Mouse (Mus musculus): ENCODE data around the gene Os9. TPM values are rescaled to one million over a fixed set of nuclear protein-coding genes. Genes with fewer than 3 reads are reported as not detected.

Os9 gene
- polyA plus RNA-seq, 1 experiment from 2014 or later, result 116 TPM

DNA sequence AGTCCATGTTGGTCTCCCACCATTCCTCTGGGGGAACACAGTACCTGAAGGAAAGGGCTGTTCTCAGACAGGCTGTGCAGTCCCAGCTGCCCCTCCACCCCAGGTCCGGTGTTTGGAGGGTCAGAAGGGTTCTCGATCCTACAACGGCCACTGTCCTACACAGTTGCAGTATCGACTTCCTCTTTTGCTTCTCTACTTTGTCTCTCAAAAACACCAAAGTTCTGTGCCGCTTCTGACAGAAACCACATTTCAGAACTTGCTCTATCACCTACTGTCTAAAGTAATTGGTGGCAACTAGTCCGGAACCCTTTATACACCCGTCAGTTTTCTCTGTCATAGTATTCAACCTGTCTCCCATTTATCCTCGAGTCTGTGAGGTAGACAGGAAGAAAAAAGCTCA, 65.5 kb downstream of the Os9 start:
- no peak for ATAC-seq

DNA sequence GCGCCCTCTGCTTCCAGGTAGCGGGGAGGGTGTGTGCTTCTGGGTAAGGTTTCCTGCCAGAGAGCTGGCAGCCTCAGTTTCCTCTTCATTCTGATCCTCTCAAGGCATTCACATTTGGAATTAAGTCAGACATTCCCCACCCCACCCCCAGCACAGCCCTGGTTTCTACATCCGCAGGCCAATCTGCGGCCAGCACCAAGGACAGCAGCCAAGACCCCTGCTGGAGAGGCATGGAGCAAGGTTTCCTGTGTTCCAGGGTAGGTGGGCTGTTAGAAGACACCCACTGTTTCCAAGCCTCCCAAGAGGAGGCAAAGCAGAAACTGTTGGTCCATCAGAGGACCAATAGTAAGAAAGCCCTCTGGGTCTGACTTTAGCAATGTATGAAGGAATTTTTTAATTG, 66.3 kb downstream of the Os9 start:
- 0 out of 2 replicates have a peak, but pooled peaks have one; percentile 7 for TF ChIP-seq CTCF (IDR thresholded peaks at IDR 0.05; ENCODE audit: low read depth)
- H3K27me3 ChIP-seq (replicated peaks; ENCODE audit: control insufficient read depth, insufficient read depth, low read length), result peaks cover 17% of the 10 kb centered on the region
- H3K4me1 ChIP-seq (replicated peaks; ENCODE audit: control insufficient read depth, insufficient read depth, low read length), result no peaks in the 10 kb centered on the region
- H3K9me3 ChIP-seq (ENCODE audit: control insufficient read depth), result no peaks in the 10 kb centered on the region
- no peak overlapping the region for H3K27ac ChIP-seq (ENCODE audit: low read depth, low read length)
- H3K9ac ChIP-seq (ENCODE audit: low read depth, low read length), result no peak overlapping the region
- WGBS, result 72% methylated on average over 4 of the region's 4 CpGs
- H3K4me3 ChIP-seq (ENCODE audit: low read depth, low read length), result no peak overlapping the region
- ATAC-seq, result no peak
- H3K4me2 ChIP-seq (replicated peaks; ENCODE audit: low read depth), result no peak overlapping the region
- H3K36me3 ChIP-seq (ENCODE audit: control insufficient read depth, insufficient read depth), result peaks cover 10% of the 10 kb centered on the region

More for the DNA sequence above, 65.5 kb downstream of the Os9 start:
- WGBS, result 79% methylated on average over 8 of the region's 8 CpGs
- H3K4me2 ChIP-seq (replicated peaks; ENCODE audit: low read depth), result no peak overlapping the region
- H3K9ac ChIP-seq (ENCODE audit: low read depth, low read length), result no peak overlapping the region
- H3K36me3 ChIP-seq (ENCODE audit: control insufficient read depth, insufficient read depth), result peaks cover 10% of the 10 kb centered on the region
- no peak for TF ChIP-seq CTCF (IDR thresholded peaks at IDR 0.05; ENCODE audit: low read depth)
- no peaks in the 10 kb centered on the region for H3K9me3 ChIP-seq (ENCODE audit: control insufficient read depth)
- H3K4me3 ChIP-seq (ENCODE audit: low read depth, low read length), result no peak overlapping the region
- H3K27me3 ChIP-seq (replicated peaks; ENCODE audit: control insufficient read depth, insufficient read depth, low read length), result peaks cover 10% of the 10 kb centered on the region
- no peaks in the 10 kb centered on the region for H3K4me1 ChIP-seq (replicated peaks; ENCODE audit: control insufficient read depth, insufficient read depth, low read length)
- no peak overlapping the region for H3K27ac ChIP-seq (ENCODE audit: low read depth, low read length)

DNA sequence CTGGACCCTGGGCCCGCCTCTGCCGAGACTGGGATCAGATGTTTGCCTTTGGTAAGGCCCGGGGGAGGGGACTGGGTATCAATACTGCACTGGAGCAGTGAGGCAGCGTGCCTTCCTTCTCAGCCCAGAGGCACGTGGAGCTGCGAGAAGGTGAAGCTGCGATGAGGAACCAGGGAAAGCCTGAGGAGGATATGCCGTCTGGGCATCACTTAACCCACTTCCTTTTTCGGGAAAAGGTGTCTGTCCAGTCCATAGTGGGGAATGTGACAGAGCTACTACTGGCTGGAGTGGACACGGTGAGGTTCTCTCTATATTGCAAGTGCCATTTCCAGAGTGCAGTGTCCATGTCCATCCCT, 70.8 kb downstream of the Os9 start:
- H3K4me3 ChIP-seq (ENCODE audit: low read depth, low read length), result peak overlapping the region; percentile 35; the same call in 1 of the 2 replicates
- H3K9me3 ChIP-seq (ENCODE audit: control insufficient read depth), result no peaks in the 10 kb centered on the region
- TF ChIP-seq CTCF (IDR thresholded peaks at IDR 0.05; ENCODE audit: low read depth), result no peak
- H3K9ac ChIP-seq (ENCODE audit: low read depth, low read length), result no peak overlapping the region
- WGBS, result 13% methylated on average over 10 of the region's 10 CpGs
- H3K4me1 ChIP-seq (replicated peaks; ENCODE audit: control insufficient read depth, insufficient read depth, low read length), result peaks cover 6% of the 10 kb centered on the region; the same call in 1 of the 2 replicates
- H3K36me3 ChIP-seq (ENCODE audit: control insufficient read depth, insufficient read depth), result peaks cover under 1% of the 10 kb centered on the region
- H3K27me3 ChIP-seq (replicated peaks; ENCODE audit: control insufficient read depth, insufficient read depth, low read length), result peaks cover 38% of the 10 kb centered on the region
- H3K4me2 ChIP-seq (replicated peaks; ENCODE audit: low read depth), result peak overlapping the region; percentile 59
- H3K27ac ChIP-seq (ENCODE audit: low read depth, low read length), result no peak overlapping the region
- ATAC-seq, result no peak; the same call in 1 of the 2 replicates

DNA sequence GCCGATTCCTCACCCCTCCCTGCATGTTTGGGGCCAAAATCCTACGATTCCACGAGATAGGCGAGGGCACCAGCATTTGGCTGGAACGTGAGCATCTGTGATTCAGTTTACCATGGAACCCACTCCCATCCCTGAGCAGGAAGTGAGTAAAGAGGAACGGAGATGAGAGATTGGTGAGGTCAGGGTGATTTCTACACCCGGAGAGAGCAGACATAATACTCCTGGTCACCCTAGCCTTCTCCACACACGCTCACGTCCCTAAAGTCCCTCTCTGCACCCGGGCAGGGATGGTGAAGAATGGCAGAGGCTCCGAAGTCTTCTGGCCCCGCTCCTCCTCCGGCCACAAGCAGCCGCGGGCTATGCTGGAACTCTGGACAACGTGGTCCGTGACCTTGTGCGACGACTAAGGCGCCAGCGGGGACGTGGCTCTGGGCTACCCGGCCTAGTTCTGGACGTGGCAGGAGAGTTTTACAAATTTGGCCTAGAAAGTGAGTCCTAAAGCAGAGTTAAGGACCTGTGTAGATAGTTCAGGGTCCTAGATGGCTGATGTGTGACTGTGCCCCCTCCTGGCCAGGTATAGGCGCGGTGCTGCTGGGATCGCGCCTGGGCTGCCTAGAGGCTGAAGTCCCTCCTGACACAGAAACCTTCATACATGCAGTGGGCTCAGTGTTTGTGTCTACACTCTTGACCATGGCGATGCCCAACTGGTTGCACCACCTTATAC, 71.4 kb downstream of the Os9 start:
- TF ChIP-seq CTCF (IDR thresholded peaks at IDR 0.05; ENCODE audit: low read depth), result peak; percentile 66
- 3% methylated on average over 29 of the region's 29 CpGs for WGBS
- Histone ChIP-seq H3K4me2 (replicated peaks; ENCODE audit: low read depth) (peak overlapping the region; percentile 59), H3K9me3 (ENCODE audit: control insufficient read depth) (no peaks in the 10 kb centered on the region), H3K9ac (ENCODE audit: low read depth, low read length) (no peak overlapping the region), H3K4me1 (replicated peaks; ENCODE audit: control insufficient read depth, insufficient read depth, low read length) (peaks cover 6% of the 10 kb centered on the region; the same call in 1 of the 2 replicates), H3K27me3 (replicated peaks; ENCODE audit: control insufficient read depth, insufficient read depth, low read length) (peaks cover 38% of the 10 kb centered on the region), H3K36me3 (ENCODE audit: control insufficient read depth, insufficient read depth) (peaks cover 6% of the 10 kb centered on the region), H3K4me3 (ENCODE audit: low read depth, low read length) (peak overlapping the region; percentile 35), H3K27ac (ENCODE audit: low read depth, low read length) (no peak overlapping the region)
- ATAC-seq, result peak; percentile 38

DNA sequence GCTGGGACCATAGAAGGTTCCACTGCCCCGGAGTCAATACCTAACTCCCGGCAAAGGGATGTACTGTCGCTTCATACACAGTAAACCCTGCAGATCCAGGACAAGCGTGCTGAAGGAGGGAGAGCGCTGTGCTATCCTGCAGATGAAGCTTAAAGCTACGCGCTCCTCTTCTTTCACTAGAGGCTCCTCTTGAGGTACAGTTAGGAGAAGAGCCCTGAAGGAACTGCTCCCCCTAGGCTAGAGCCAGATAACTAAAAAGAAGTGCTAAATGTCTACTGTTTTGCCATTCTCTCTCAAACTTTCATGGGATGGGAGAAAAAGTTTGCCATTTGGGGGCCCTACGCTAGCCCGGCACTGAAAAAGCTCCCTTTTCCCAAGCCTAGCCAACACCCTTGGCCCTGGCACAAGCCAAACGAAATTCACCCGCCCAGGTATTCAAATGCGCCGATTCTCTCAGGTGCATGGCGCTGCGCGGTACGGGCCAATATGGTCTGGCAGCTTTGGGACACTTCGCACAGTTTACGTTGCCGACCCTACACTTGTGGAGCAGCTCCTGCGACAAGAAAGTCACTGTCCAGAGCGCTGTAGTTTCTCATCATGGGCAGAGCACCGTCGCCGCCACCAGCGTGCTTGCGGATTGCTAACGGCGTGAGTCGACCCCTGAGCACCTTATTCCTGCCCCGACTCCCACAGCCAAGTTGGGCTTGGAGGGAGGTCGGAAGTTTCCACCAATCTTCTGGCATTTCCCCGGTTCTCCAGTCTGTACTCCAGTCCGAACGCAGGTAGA, 72.1 kb downstream of the Os9 start:
- Histone ChIP-seq H3K4me1 (replicated peaks; ENCODE audit: control insufficient read depth, insufficient read depth, low read length) (peaks cover 6% of the 10 kb centered on the region; the same call in 1 of the 2 replicates), H3K36me3 (ENCODE audit: control insufficient read depth, insufficient read depth) (peaks cover 10% of the 10 kb centered on the region), H3K27me3 (replicated peaks; ENCODE audit: control insufficient read depth, insufficient read depth, low read length) (peaks cover 38% of the 10 kb centered on the region), H3K27ac (ENCODE audit: low read depth, low read length) (no peak overlapping the region), H3K4me2 (replicated peaks; ENCODE audit: low read depth) (peak overlapping the region; percentile 59), H3K9me3 (ENCODE audit: control insufficient read depth) (no peaks in the 10 kb centered on the region), H3K9ac (ENCODE audit: low read depth, low read length) (no peak overlapping the region), H3K4me3 (ENCODE audit: low read depth, low read length) (peak overlapping the region; percentile 35)
- peak; percentile 33 for TF ChIP-seq CTCF (IDR thresholded peaks at IDR 0.05; ENCODE audit: low read depth)
- no peak for ATAC-seq
- WGBS, result 3% methylated on average over 35 of the region's 35 CpGs

DNA sequence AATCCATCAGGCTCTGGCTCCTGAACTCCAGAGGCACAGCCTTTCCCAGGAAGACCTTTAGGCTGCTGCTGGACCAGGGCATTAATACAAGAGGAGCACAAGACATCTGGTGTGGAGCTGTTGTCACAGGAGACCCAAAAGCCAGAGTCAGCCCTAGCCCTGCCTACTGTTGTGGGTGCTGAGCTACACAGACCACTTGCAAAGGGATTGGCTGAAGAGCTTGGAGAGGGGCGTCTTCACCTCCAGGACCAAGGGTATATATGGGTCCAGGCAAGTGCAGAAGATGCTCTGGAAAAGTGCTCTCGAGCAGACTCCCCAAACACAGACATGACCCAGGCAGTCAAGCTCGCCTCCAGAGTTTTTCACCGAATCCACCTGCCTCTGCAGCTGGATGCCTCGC, 73.0 kb downstream of the Os9 start, which contains the start of gene Cyp27b1:
Cyp27b1 (plus strand) TSS at position 297 of the 400 bp plus-strand sequence.
- H3K9ac ChIP-seq (ENCODE audit: low read depth, low read length), result no peak within 1 kb of the TSS
- H3K4me2 ChIP-seq (replicated peaks; ENCODE audit: low read depth), result peak within 1 kb of the TSS; percentile 59
- no peak within 1 kb of the TSS for H3K27ac ChIP-seq (ENCODE audit: low read depth, low read length)
- H3K36me3 ChIP-seq (ENCODE audit: control insufficient read depth, insufficient read depth), result peaks cover 10% of the 10 kb centered on the region
- no peaks in the 10 kb centered on the region for H3K9me3 ChIP-seq (ENCODE audit: control insufficient read depth)
- no peak for TF ChIP-seq CTCF (IDR thresholded peaks at IDR 0.05; ENCODE audit: low read depth)
- peaks cover 38% of the 10 kb centered on the region for H3K27me3 ChIP-seq (replicated peaks; ENCODE audit: control insufficient read depth, insufficient read depth, low read length)
- 27% methylated on average over 5 of the region's 5 CpGs for WGBS
- H3K4me3 ChIP-seq (ENCODE audit: low read depth, low read length), result peak within 1 kb of the TSS; percentile 35
- H3K4me1 ChIP-seq (replicated peaks; ENCODE audit: control insufficient read depth, insufficient read depth, low read length), result peaks cover 6% of the 10 kb centered on the region; the same call in 1 of the 2 replicates
- no peak for ATAC-seq

Other genes with a start within 250 kb of the Os9 start
- gene Atp23, start 219.8 kb downstream of the Os9 start, polyA plus RNA-seq (2015; fragmentation: Nextera tagmentation; extraction: Ambion mirVana), result 7.7 and 8.0 TPM in 2 replicates
- gene Ctdsp2, start 142.4 kb downstream of the Os9 start, polyA plus RNA-seq (2015; fragmentation: Nextera tagmentation; extraction: Ambion mirVana), result 43.1 and 46.7 TPM in 2 replicates
- gene Avil, start 120.4 kb downstream of the Os9 start, polyA plus RNA-seq (2015; fragmentation: Nextera tagmentation; extraction: Ambion mirVana), result 0.20 and 0.52 TPM in 2 replicates
- 42.4 and 43.7 TPM in 2 replicates for gene Tsfm, start 90.3 kb downstream of the Os9 start, polyA plus RNA-seq (2015; fragmentation: Nextera tagmentation; extraction: Ambion mirVana)
- 19.8 and 22.1 TPM in 2 replicates for gene Mettl1, start 79.7 kb downstream of the Os9 start, polyA plus RNA-seq (2015; fragmentation: Nextera tagmentation; extraction: Ambion mirVana)
- 0.16 and 0.17 TPM in 2 replicates for gene Eef1akmt3, start 79.6 kb downstream of the Os9 start, polyA plus RNA-seq (2015; fragmentation: Nextera tagmentation; extraction: Ambion mirVana)
- gene Cyp27b1, start 72.9 kb downstream of the Os9 start, polyA plus RNA-seq (2015; fragmentation: Nextera tagmentation; extraction: Ambion mirVana), result not detected in 2 replicates
- 0.91 and 1.1 TPM in 2 replicates for gene March9, start 60.9 kb downstream of the Os9 start, polyA plus RNA-seq (2015; fragmentation: Nextera tagmentation; extraction: Ambion mirVana)
- 500 and 515 TPM in 2 replicates for gene Cdk4, start 57.6 kb downstream of the Os9 start, polyA plus RNA-seq (2015; fragmentation: Nextera tagmentation; extraction: Ambion mirVana)
- gene Tspan31, start 50.9 kb downstream of the Os9 start, polyA plus RNA-seq (2015; fragmentation: Nextera tagmentation; extraction: Ambion mirVana), result 264 and 300 TPM in 2 replicates
- 0.07 and 0.20 TPM in 2 replicates for gene Agap2, start 45.8 kb downstream of the Os9 start, polyA plus RNA-seq (2015; fragmentation: Nextera tagmentation; extraction: Ambion mirVana)
- 29.4 and 34.1 TPM in 2 replicates for gene B4galnt1, start 44.1 kb upstream of the Os9 start, polyA plus RNA-seq (2015; fragmentation: Nextera tagmentation; extraction: Ambion mirVana)
- 0.52 and 0.65 TPM in 2 replicates for gene Slc26a10, start 59.5 kb upstream of the Os9 start, polyA plus RNA-seq (2015; fragmentation: Nextera tagmentation; extraction: Ambion mirVana)
- 14.4 and 15.1 TPM in 2 replicates for gene Arhgef25, start 69.0 kb upstream of the Os9 start, polyA plus RNA-seq (2015; fragmentation: Nextera tagmentation; extraction: Ambion mirVana)
- 22.2 and 24.6 TPM in 2 replicates for gene Dtx3, start 74.6 kb upstream of the Os9 start, polyA plus RNA-seq (2015; fragmentation: Nextera tagmentation; extraction: Ambion mirVana)
- gene Pip4k2c, start 90.5 kb upstream of the Os9 start, polyA plus RNA-seq (2015; fragmentation: Nextera tagmentation; extraction: Ambion mirVana), result 43.0 and 47.0 TPM in 2 replicates
- 2.7 and 3.7 TPM in 2 replicates for gene Kif5a, start 142.2 kb upstream of the Os9 start, polyA plus RNA-seq (2015; fragmentation: Nextera tagmentation; extraction: Ambion mirVana)
- gene Dctn2, start 145.2 kb upstream of the Os9 start, polyA plus RNA-seq (2015; fragmentation: Nextera tagmentation; extraction: Ambion mirVana), result 143 and 147 TPM in 2 replicates
- 8.7 and 12.8 TPM in 2 replicates for gene Mbd6, start 167.9 kb upstream of the Os9 start, polyA plus RNA-seq (2015; fragmentation: Nextera tagmentation; extraction: Ambion mirVana)
- 47.2 and 50.7 TPM in 2 replicates for gene Mars, start 190.7 kb upstream of the Os9 start, polyA plus RNA-seq (2015; fragmentation: Nextera tagmentation; extraction: Ambion mirVana)
- gene Arhgap9, start 200.8 kb upstream of the Os9 start, polyA plus RNA-seq (2015; fragmentation: Nextera tagmentation; extraction: Ambion mirVana), result 9.5 and 12.0 TPM in 2 replicates
- 2.0 TPM in 2 replicates for gene Gli1, start 220.8 kb upstream of the Os9 start, polyA plus RNA-seq (2015; fragmentation: Nextera tagmentation; extraction: Ambion mirVana)
- 0.04 TPM in 1 of 2 replicates, not detected in the other for gene Inhbe, start 233.3 kb upstream of the Os9 start, polyA plus RNA-seq (2015; fragmentation: Nextera tagmentation; extraction: Ambion mirVana)
- not detected in 2 replicates for gene Inhbc, start 249.3 kb upstream of the Os9 start, polyA plus RNA-seq (2015; fragmentation: Nextera tagmentation; extraction: Ambion mirVana)

All from intestine, postnatal 0 days (tissue).